Mouse (Mus musculus): ENCODE data around the gene Trim43a.
"Not testable (repeated sequence)": the region's sequence is repeated elsewhere in the genome, so short reads cannot be mapped to it uniquely, and the experiment has no call there.

Gene Trim43a

GRCm38 (mm10) chr9:88580591-88580990, at the start of gene Trim43a:
Trim43a (plus strand) TSS chr9:88580891.
- CTCF ChIA-PET, result not testable (repeated sequence)

- CTCF ChIA-PET, result no interaction called here
Observed at GRCm38 (mm10) chr9:88534093-88534492, 46.6 kb upstream of the Trim43a start.

- CTCF ChIA-PET, result interaction anchor here (0.7 kb wide), 1 partner anchor 74 kb away, joined by 3 read pairs; no protein-coding TSS in a partner anchor
Observed at GRCm38 (mm10) chr9:88539546-88540224, 41.0 kb upstream of the Trim43a start.

- CTCF ChIA-PET, result interaction anchor here (0.7 kb wide), 1 partner anchor 20 kb away, joined by 3 read pairs; no protein-coding TSS in a partner anchor
Observed at GRCm38 (mm10) chr9:88542816-88543215, 37.9 kb upstream of the Trim43a start.

- CTCF ChIA-PET, result interaction anchor here (0.5 kb wide), 2 partner anchors 33 to 62 kb away, joined by 3 to 4 read pairs; no protein-coding TSS in a partner anchor
Observed at GRCm38 (mm10) chr9:88545534-88545933, 35.2 kb upstream of the Trim43a start.

- CTCF ChIA-PET, result no interaction called here
Observed at GRCm38 (mm10) chr9:88546166-88546565, 34.5 kb upstream of the Trim43a start.

GRCm38 (mm10) chr9:88546657-88547056, 34.0 kb upstream of the Trim43a start:
- CTCF ChIA-PET, result no interaction called here

GRCm38 (mm10) chr9:88547270-88547669, 33.4 kb upstream of the Trim43a start:
- CTCF ChIA-PET, result no interaction called here

GRCm38 (mm10) chr9:88547851-88548613, 32.7 kb upstream of the Trim43a start, which contains the start of gene Zfp949:
Zfp949 (plus strand) TSS chr9:88548020.
- CTCF ChIA-PET, result no interaction called here

- CTCF ChIA-PET, result no interaction called here
Observed at GRCm38 (mm10) chr9:88548614-88548945, 32.1 kb upstream of the Trim43a start.

GRCm38 (mm10) chr9:88553071-88553470, 27.6 kb upstream of the Trim43a start:
- CTCF ChIA-PET, result no interaction called here

- CTCF ChIA-PET, result no interaction called here
Observed at GRCm38 (mm10) chr9:88558146-88558545, 22.5 kb upstream of the Trim43a start.

GRCm38 (mm10) chr9:88561476-88561875, 19.2 kb upstream of the Trim43a start:
- CTCF ChIA-PET, result not testable (repeated sequence)

GRCm38 (mm10) chr9:88570471-88570870, 10.2 kb upstream of the Trim43a start:
- CTCF ChIA-PET, result not testable (repeated sequence)

- CTCF ChIA-PET, result not testable (repeated sequence)
Observed at GRCm38 (mm10) chr9:88593708-88594107, 13.0 kb downstream of the Trim43a start.

GRCm38 (mm10) chr9:88599206-88600162, 18.8 kb downstream of the Trim43a start:
- CTCF ChIA-PET, result not testable (repeated sequence)

GRCm38 (mm10) chr9:88625803-88626514, 45.3 kb downstream of the Trim43a start:
- CTCF ChIA-PET, result not testable (repeated sequence)

GRCm38 (mm10) chr9:88638125-88638524, 57.4 kb downstream of the Trim43a start:
- CTCF ChIA-PET, result not testable (repeated sequence)
